Mouse (Mus musculus): ENCODE data around the gene Arhgap27.

- TF ChIP-seq POLR2A (IDR thresholded peaks at IDR 0.05; ENCODE audit: borderline replicate concordance, control insufficient read depth, low read depth, low read length) (no peak), CTCF (IDR thresholded peaks at IDR 0.05; ENCODE audit: control insufficient read depth, insufficient read depth, low read length) (no peak)
Measured at GRCm38 (mm10) chr11:103292152-103292889, 71.2 kb downstream of the Arhgap27 start.
